Mouse (Mus musculus): ENCODE measurements around the gene Mgll. TPM values are rescaled to one million over a fixed set of nuclear protein-coding genes. Genes with fewer than 3 reads are reported as not detected.
A peak's percentile ranks its signal among the peaks of the same experiment; 100 is the strongest.

Mgll gene
- polyA plus RNA-seq, 1 experiment = 57.9 TPM

GRCm38 (mm10) chr6:88731991-88732390, 7.8 kb downstream of the Mgll start:
- peak overlapping the region; percentile 85 for H3K27ac ChIP-seq (ENCODE audit: control insufficient read depth, insufficient read depth, low read depth, low read length, poor library complexity)
- H3K4me1 ChIP-seq (ENCODE audit: control insufficient read depth, insufficient read depth, low read length) = peaks cover 22% of the 10 kb centered on the region
- WGBS = 72% methylated on average over 3 of the region's 3 CpGs
- TF ChIP-seq POLR2A (IDR thresholded peaks at IDR 0.05; ENCODE audit: borderline replicate concordance, control insufficient read depth, low read depth, low read length) (no peak), CTCF (IDR thresholded peaks at IDR 0.05; ENCODE audit: control insufficient read depth, insufficient read depth, low read length) (no peak)
- H3K4me3 ChIP-seq (replicated peaks; ENCODE audit: control insufficient read depth, low read depth, low read length) = no peak overlapping the region

- TF ChIP-seq CTCF (IDR thresholded peaks at IDR 0.05; ENCODE audit: control insufficient read depth, insufficient read depth, low read length) (no peak), POLR2A (IDR thresholded peaks at IDR 0.05; ENCODE audit: borderline replicate concordance, control insufficient read depth, low read depth, low read length) (no peak)
Measured at GRCm38 (mm10) chr6:88732643-88733613, 8.7 kb downstream of the Mgll start.

DNA sequence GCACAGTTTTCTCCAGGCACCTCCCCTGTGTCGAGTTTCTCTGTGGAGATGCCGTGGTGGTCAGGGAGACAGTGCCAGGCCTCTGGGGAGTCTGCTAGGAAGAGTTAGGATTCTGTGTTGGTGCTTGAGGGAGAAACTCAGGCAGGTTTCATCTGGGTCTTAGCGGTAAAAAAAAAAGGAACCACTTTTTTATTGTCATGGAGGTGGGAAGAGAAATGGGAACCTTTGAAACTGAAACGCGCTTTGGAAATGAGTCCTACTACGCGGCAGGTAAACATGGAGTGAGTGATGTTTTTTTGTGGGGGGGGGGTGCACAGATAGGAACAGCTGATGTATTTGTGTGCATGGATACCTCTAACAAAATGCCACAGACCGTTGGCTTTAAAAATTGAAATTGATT, 12.1 kb downstream of the Mgll start:
- Histone ChIP-seq H3K27ac (ENCODE audit: control insufficient read depth, insufficient read depth, low read depth, low read length, poor library complexity) (peak overlapping the region; percentile 31), H3K4me3 (replicated peaks; ENCODE audit: control insufficient read depth, low read depth, low read length) (no peak overlapping the region), H3K4me1 (ENCODE audit: control insufficient read depth, insufficient read depth, low read length) (peaks cover 20% of the 10 kb centered on the region)
- WGBS = 63% methylated on average over 8 of the region's 8 CpGs
- TF ChIP-seq POLR2A (IDR thresholded peaks at IDR 0.05; ENCODE audit: borderline replicate concordance, control insufficient read depth, low read depth, low read length) (no peak), CTCF (IDR thresholded peaks at IDR 0.05; ENCODE audit: control insufficient read depth, insufficient read depth, low read length) (no peak)

More at GRCm38 (mm10) chr6:88732643-88733613, 8.7 kb downstream of the Mgll start:
- H3K27ac ChIP-seq (ENCODE audit: control insufficient read depth, insufficient read depth, low read depth, low read length, poor library complexity) = 0 out of 2 replicates have a peak overlapping the region, but pooled peaks have one; percentile 85
- WGBS = 84% methylated on average over 17 of the region's 17 CpGs
- no peak overlapping the region for H3K4me3 ChIP-seq (replicated peaks; ENCODE audit: control insufficient read depth, low read depth, low read length)
- peaks cover 18% of the 10 kb centered on the region for H3K4me1 ChIP-seq (ENCODE audit: control insufficient read depth, insufficient read depth, low read length)

DNA sequence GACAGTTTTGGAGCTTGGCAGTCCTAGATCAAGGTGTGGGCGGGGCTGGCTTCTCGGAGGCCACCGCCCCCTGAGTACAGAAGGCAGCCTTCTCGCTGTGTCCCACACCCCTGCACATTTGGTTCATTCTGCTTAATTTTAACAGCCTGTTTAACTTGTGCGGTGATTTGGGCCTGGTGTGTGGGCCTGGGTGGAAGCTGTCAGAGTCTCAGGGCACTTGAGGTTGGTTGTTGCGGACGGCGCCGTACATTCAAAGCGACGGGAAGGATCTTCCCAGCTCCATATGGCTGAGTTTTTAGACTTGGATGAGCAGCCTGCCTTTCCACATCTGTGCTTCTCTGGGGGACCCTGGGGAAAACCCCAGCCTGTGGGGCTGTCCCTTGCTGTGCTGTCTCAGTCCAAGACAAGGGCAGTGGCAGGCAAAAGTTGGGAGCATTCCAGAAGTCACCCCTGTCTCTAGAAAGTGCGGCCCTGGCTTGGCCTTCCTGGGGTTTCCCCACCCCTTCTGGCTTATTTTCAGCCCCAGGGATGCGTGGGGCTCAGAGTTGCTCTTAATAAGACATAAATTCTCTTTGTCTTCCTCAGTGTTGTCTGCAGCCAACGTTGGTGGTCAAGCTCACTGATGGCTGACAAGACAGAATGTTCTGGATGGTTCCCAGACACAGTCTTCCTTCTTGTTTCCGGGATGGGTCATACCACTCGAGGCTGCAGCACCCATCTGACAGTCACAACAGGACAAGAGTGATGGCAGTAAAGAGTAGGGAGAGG, 12.7 kb downstream of the Mgll start:
- Histone ChIP-seq H3K4me1 (ENCODE audit: control insufficient read depth, insufficient read depth, low read length) (peaks cover 17% of the 10 kb centered on the region), H3K27ac (ENCODE audit: control insufficient read depth, insufficient read depth, low read depth, low read length, poor library complexity) (no peak overlapping the region), H3K4me3 (replicated peaks; ENCODE audit: control insufficient read depth, low read depth, low read length) (no peak overlapping the region)
- WGBS = 82% methylated on average over 16 of the region's 16 CpGs
- no peak for TF ChIP-seq CTCF (IDR thresholded peaks at IDR 0.05; ENCODE audit: control insufficient read depth, insufficient read depth, low read length)
- TF ChIP-seq POLR2A (IDR thresholded peaks at IDR 0.05; ENCODE audit: borderline replicate concordance, control insufficient read depth, low read depth, low read length) = no peak

- WGBS = 93% methylated on average over 6 of the region's 6 CpGs
- Histone ChIP-seq H3K27ac (ENCODE audit: control insufficient read depth, insufficient read depth, low read depth, low read length, poor library complexity) (no peak overlapping the region), H3K4me1 (ENCODE audit: control insufficient read depth, insufficient read depth, low read length) (peaks cover 14% of the 10 kb centered on the region), H3K4me3 (replicated peaks; ENCODE audit: control insufficient read depth, low read depth, low read length) (no peak overlapping the region)
- TF ChIP-seq POLR2A (IDR thresholded peaks at IDR 0.05; ENCODE audit: borderline replicate concordance, control insufficient read depth, low read depth, low read length) = no peak
- no peak for TF ChIP-seq CTCF (IDR thresholded peaks at IDR 0.05; ENCODE audit: control insufficient read depth, insufficient read depth, low read length)
Measured at GRCm38 (mm10) chr6:88737509-88737888, 13.3 kb downstream of the Mgll start.

DNA sequence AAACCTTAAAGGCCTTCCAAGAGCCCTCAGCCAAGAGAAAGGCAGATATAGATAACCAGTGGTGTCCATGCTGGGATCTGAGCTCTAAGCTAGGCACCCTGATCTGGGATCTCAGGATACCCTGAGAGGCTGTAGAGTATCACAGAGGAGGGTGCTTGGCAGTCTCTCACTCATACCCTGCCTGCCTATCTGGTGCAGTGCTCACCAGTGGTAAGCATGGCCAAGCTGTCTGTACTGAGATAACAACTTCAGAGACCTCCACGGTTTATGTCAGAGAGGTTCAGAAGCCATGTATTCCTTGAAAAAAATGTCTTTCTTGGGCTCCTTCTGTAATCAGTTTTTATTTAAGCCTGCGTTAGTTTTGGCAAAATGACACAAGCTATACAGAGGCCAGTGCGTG, 16.8 kb downstream of the Mgll start:
- no peak overlapping the region for H3K4me3 ChIP-seq (replicated peaks; ENCODE audit: control insufficient read depth, low read depth, low read length)
- peak overlapping the region; percentile 84 for H3K27ac ChIP-seq (ENCODE audit: control insufficient read depth, insufficient read depth, low read depth, low read length, poor library complexity)
- H3K4me1 ChIP-seq (ENCODE audit: control insufficient read depth, insufficient read depth, low read length) = peaks cover 14% of the 10 kb centered on the region
- no peak for TF ChIP-seq POLR2A (IDR thresholded peaks at IDR 0.05; ENCODE audit: borderline replicate concordance, control insufficient read depth, low read depth, low read length)
- TF ChIP-seq CTCF (IDR thresholded peaks at IDR 0.05; ENCODE audit: control insufficient read depth, insufficient read depth, low read length) = no peak
- 65% methylated on average over 3 of the region's 3 CpGs for WGBS

DNA sequence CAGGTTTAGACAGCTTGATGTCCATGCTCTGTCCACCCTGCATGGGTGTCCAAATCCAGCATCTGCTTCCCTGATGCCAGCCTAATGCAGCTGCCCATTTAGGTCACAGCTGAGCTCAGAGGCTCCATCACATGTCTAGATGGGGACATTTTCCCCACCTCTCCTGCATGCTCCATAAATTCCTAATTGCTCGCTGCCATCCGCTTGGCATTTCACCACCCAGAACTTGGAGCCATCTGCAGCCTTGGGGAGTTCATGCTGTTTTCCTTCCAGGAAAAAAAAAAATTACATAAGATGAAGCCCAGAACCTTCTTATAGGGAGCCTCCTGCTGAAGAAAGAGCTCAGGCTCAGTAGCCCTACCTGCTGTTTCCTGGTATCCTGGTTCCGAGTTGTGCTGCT, 17.6 kb downstream of the Mgll start:
- WGBS = 61% methylated on average over 3 of the region's 3 CpGs
- peaks cover 14% of the 10 kb centered on the region for H3K4me1 ChIP-seq (ENCODE audit: control insufficient read depth, insufficient read depth, low read length)

More for the DNA sequence above, 17.6 kb downstream of the Mgll start:
- no peak for TF ChIP-seq POLR2A (IDR thresholded peaks at IDR 0.05; ENCODE audit: borderline replicate concordance, control insufficient read depth, low read depth, low read length)
- no peak for TF ChIP-seq CTCF (IDR thresholded peaks at IDR 0.05; ENCODE audit: control insufficient read depth, insufficient read depth, low read length)
- Histone ChIP-seq H3K4me3 (replicated peaks; ENCODE audit: control insufficient read depth, low read depth, low read length) (no peak overlapping the region), H3K27ac (ENCODE audit: control insufficient read depth, insufficient read depth, low read depth, low read length, poor library complexity) (peak overlapping the region; percentile 82)
